Mouse (Mus musculus) limb, embryonic 13.5 days (tissue): ENCODE measurements around the gene Lrp1. TPM values are rescaled to one million over a fixed set of nuclear protein-coding genes. Genes with fewer than 3 reads are reported as not detected.

Experiments
- ATAC-seq: fragments of 200-750 bp; cut with Nextera tagmentation; 2 replicates; pipeline ENCODE4 v1.8.0; 2017; ENCODE audit warnings: low read depth, moderate number of reproducible peaks, moderate TSS enrichment; ENCODE audit not compliant: low FRiP score
- H3K27ac ChIP-seq: fragments of 300-500 bp; sonication (generic); 2 replicates; pipeline ENCODE4 v1.5.1; 2015; ENCODE audit warnings: inconsistent platforms, mild to moderate bottlenecking, moderate library complexity
- H3K27me3 ChIP-seq: fragments of 300-500 bp; sonication (generic); 2 replicates; pipeline ENCODE4 v1.6.1; 2015; ENCODE audit warnings: mild to moderate bottlenecking, inconsistent platforms
- H3K36me3 ChIP-seq: fragments of 300-500 bp; sonication (generic); 2 replicates; pipeline ENCODE4 v1.6.1; 2015; ENCODE audit warnings: inconsistent platforms, mild to moderate bottlenecking, moderate library complexity
- H3K4me1 ChIP-seq: fragments of 300-500 bp; sonication (generic); 2 replicates; pipeline ENCODE4 v1.6.1; 2015; ENCODE audit warnings: inconsistent platforms
- H3K4me2 ChIP-seq: fragments of 300-500 bp; sonication (generic); replicated peaks from 2 replicates; pipeline ENCODE4 v1.6.1; 2015; ENCODE audit warnings: inconsistent platforms, mild to moderate bottlenecking, moderate library complexity
- H3K4me3 ChIP-seq: fragments of 300-500 bp; sonication (generic); 2 replicates; pipeline ENCODE4 v1.5.1; 2015; ENCODE audit warnings: moderate library complexity, mild to moderate bottlenecking, inconsistent platforms
- H3K9ac ChIP-seq: fragments of 300-500 bp; sonication (generic); 2 replicates; pipeline ENCODE4 v1.6.1; 2015; ENCODE audit warnings: mild to moderate bottlenecking, inconsistent platforms
- H3K9me3 ChIP-seq: fragments of 300-500 bp; sonication (generic); 2 replicates; pipeline ENCODE4 v1.6.1; 2016; ENCODE audit warnings: inconsistent platforms
- WGBS: fragments of 180-500 bp; shearing (Covaris S2); methylation state at CpG from one replicate; pipeline ENCODE4 v1.1.7; 2015; 5-methylcytosine and 5-hydroxymethylcytosine counted together
- polyA plus RNA-seq: library from polyadenylated mRNA; unstranded; fragments of >200 nt; fragmentation: Nextera tagmentation; extraction: Ambion mirVana; gene quantifications from 2 replicates; pipeline ENCODE4 v1.2.1, GENCODE M21; 2015

Lrp1 gene
- polyA plus RNA-seq, 1 experiment from 2014 or later: 127 TPM

GRCm38 (mm10) chr10:127510895-127511617 is 109.9 kb downstream of the Lrp1 start:
- Histone ChIP-seq H3K27me3 (peaks cover 93% of the 10 kb centered on the region), H3K27ac (no peak overlapping the region), H3K9me3 (no peaks in the 10 kb centered on the region), H3K4me3 (peak overlapping the region; percentile 52), H3K36me3 (no peaks in the 10 kb centered on the region; the same call in 1 of the 2 replicates), H3K9ac (no peak overlapping the region), H3K4me1 (peaks cover 74% of the 10 kb centered on the region), H3K4me2 (peak overlapping the region; percentile 84)
- no peak for ATAC-seq
- 3% methylated on average over 11 of the region's 11 CpGs for WGBS

DNA sequence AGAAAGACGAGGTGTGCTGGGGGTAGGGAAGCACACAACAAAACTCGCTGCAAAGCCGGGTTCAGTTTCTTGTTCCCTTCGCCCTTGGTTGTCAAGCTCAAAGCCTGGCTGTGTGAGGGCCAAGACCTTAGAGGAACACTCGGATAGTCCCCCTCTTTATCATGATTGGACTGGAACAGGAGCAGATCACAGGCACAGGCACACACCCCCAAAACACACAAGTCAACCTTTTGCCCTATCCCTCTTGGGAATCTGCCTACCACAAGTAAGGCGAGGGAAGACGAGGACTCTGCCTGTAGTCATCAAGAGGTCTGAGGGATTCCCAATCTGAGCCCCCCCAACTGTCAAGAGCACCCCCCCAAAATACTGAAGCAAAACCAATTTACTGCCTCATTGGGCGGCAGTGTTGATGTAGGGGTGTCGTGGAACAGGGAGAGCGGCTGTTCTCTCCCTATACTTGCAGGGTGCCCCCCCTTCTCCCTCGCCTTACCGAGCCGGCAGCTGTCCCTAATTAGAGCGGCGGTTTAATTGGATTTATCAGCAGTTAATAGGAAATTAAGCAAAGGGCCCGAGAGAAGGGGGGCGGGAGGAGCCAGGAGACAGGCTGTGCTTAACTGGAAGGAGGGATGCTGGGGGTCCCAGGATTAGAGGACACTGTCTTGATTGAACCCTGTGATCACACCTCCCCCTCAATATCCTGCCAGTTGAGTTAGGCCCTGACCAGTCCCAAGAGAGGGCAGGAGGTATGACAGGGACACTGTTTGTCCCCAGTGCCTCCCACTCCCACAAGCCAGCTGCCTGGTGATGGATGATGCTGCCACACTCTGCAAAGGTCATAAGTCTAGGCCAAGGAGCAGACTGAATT is 110.9 kb downstream of the Lrp1 start:
- H3K9ac ChIP-seq: no peak overlapping the region
- H3K27me3 ChIP-seq: peaks cover 83% of the 10 kb centered on the region
- H3K36me3 ChIP-seq: peaks cover 9% of the 10 kb centered on the region
- 7% methylated on average over 15 of the region's 17 CpGs for WGBS
- no peaks in the 10 kb centered on the region for H3K9me3 ChIP-seq
- H3K27ac ChIP-seq: no peak overlapping the region
- H3K4me3 ChIP-seq: peak overlapping the region; percentile 42; the same call in 1 of the 2 replicates
- H3K4me2 ChIP-seq: peak overlapping the region; percentile 84
- ATAC-seq: no peak
- peaks cover 67% of the 10 kb centered on the region for H3K4me1 ChIP-seq

DNA sequence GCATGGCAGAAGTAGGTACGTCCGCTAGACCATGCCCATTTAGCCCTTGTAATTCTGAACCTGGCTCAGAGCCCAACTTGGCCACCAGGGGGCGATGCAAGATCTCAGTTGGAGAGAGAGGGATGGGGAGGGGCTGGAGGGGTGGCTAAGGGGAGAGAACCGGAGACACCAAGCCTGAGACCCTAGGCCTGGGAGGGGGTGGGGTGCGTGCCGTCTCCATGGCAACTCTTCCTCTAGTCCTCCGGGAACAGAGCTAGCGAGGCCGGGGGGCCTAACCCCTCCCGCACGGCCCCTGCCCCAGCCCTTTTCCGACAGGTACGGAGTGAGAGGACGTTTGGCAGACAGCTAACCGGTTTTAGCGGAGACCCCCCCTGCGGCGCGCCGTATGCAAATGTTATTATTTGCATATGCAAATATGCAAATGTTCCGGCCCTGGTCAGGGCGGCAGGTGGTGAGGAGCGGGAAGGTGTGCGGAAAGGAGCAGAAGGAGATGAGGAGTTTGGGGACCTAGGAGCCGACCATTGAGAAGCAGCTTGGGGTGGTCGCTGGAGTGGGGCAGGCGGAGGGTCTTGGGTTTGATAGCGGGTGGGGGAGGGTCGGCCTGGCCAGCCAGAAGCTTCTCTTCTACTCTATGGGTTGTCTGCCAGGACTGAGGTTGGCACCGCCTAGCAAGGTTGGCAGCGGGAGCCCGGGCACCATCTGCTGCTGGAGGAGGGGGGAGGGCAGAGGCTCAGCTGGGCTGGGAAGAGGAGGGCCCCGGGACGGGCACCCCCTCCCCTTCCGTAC is 111.7 kb downstream of the Lrp1 start:
- WGBS: 0% methylated on average over 35 of the region's 35 CpGs
- ATAC-seq: peak; percentile 39
- Histone ChIP-seq H3K4me2 (peak overlapping the region; percentile 72), H3K27ac (no peak overlapping the region), H3K9me3 (no peaks in the 10 kb centered on the region), H3K27me3 (peaks cover 75% of the 10 kb centered on the region), H3K9ac (0 out of 2 replicates have a peak overlapping the region, but pooled peaks have one; percentile 25), H3K36me3 (peaks cover 17% of the 10 kb centered on the region), H3K4me1 (peaks cover 61% of the 10 kb centered on the region), H3K4me3 (peak overlapping the region; percentile 42)

DNA sequence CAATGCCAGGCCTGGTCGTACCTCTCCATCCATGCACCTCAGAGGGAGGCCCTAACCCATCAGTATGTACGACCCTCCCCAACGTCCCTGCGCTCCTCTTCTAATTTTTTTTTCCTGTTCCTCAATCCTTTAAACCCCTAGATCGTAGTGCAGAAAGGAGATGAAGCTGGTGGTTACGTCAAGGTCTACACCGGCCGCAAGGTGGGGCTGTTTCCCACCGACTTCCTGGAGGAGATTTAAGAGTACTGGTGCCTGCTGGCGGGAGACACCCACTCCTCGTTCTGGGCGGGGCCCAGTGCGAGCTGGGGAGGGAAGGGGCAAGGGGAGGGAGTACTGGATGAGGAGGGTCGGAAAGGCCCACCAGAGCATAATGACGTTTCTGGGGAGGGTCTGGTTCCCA is 112.7 kb downstream of the Lrp1 start:
- WGBS: 2% methylated on average over 15 of the region's 15 CpGs
- H3K27ac ChIP-seq: no peak overlapping the region
- peaks cover 51% of the 10 kb centered on the region for H3K4me1 ChIP-seq
- H3K4me2 ChIP-seq: peak overlapping the region; percentile 72
- 0 out of 2 replicates have a peak overlapping the region, but pooled peaks have one; percentile 45 for H3K9ac ChIP-seq
- no peaks in the 10 kb centered on the region for H3K9me3 ChIP-seq
- ATAC-seq: no peak
- peak overlapping the region; percentile 42 for H3K4me3 ChIP-seq
- peaks cover 65% of the 10 kb centered on the region for H3K27me3 ChIP-seq
- peaks cover 26% of the 10 kb centered on the region for H3K36me3 ChIP-seq

- peak; percentile 58; the same call in 1 of the 2 replicates for ATAC-seq
- 67% methylated on average over 13 of the region's 13 CpGs for WGBS
- H3K36me3 ChIP-seq: peaks cover 74% of the 10 kb centered on the region
Observed at GRCm38 (mm10) chr10:127500894-127501893, 119.8 kb downstream of the Lrp1 start, which contains the start of gene Stac3. TSS of gene Stac3 (plus strand) at chr10:127501686.

GRCm38 (mm10) chr10:127500042-127500441 is 120.9 kb downstream of the Lrp1 start:
- WGBS: 78% methylated on average over 4 of the region's 4 CpGs
- Histone ChIP-seq H3K36me3 (peaks cover 74% of the 10 kb centered on the region), H3K9ac (no peak overlapping the region)

More at GRCm38 (mm10) chr10:127500894-127501893, 119.8 kb downstream of the Lrp1 start, which contains the start of gene Stac3:
- Histone ChIP-seq H3K27ac (no peak within 1 kb of the TSS), H3K4me3 (no peak within 1 kb of the TSS), H3K9ac (0 out of 2 replicates have a peak within 1 kb of the TSS, but pooled peaks have one; percentile 4), H3K27me3 (peaks cover under 1% of the 10 kb centered on the region; the same call in 1 of the 2 replicates), H3K4me1 (0 out of 2 replicates have a peak, but pooled peaks cover 4% of the 10 kb centered on the region), H3K4me2 (no peak within 1 kb of the TSS; the same call in 1 of the 2 replicates), H3K9me3 (no peaks in the 10 kb centered on the region)

DNA sequence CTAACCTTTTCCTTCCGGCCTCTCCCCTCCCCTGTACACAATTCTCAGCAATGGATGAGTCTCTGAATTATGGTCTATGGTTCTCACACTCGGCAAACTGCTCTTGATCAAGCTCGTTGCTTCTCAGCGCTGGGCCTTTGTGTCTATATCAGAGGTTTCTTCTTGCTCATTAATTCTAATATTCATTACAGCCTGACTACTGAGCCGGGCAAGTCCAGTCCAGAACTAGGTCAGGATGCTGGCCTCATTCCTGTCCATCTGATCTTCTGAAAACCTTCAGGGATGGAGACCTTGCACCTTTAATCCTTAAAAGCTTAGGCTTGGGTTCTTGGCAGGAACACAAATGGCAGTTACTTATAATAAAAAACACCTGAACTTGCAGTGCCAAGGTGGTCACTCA is 121.4 kb downstream of the Lrp1 start:
- 71% methylated on average over 5 of the region's 5 CpGs for WGBS
- no peaks in the 10 kb centered on the region for H3K27me3 ChIP-seq

More at GRCm38 (mm10) chr10:127500042-127500441, 120.9 kb downstream of the Lrp1 start:
- ATAC-seq: no peak
- no peak overlapping the region for H3K27ac ChIP-seq
- 0 out of 2 replicates have a peak, but pooled peaks cover 4% of the 10 kb centered on the region for H3K4me1 ChIP-seq
- H3K4me2 ChIP-seq: no peak overlapping the region
- H3K9me3 ChIP-seq: 0 out of 2 replicates have a peak, but pooled peaks cover 3% of the 10 kb centered on the region
- H3K4me3 ChIP-seq: no peak overlapping the region
- H3K27me3 ChIP-seq: no peaks in the 10 kb centered on the region

DNA sequence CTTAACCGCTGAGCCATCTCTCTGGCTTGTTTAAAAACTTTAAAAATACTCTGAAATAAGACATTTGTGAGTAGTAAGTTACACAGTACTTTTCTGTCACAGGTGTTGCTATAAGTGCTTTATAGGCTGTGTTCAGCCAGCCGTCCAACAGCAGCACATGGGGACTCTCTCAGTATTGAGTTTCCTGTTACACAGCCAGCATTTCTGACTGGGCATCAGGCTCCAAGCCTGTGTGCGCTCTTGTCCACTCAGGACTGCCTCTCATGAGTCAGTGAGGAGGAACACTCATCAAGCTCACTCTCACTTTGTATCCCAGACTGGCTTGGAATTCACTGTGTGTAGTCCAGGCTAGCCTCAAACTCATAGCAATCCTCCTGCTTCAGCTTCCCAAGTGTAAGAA is 124.8 kb downstream of the Lrp1 start:
- 77% methylated on average over 3 of the region's 3 CpGs for WGBS
- 0 out of 2 replicates have a peak, but pooled peaks cover 4% of the 10 kb centered on the region for H3K4me1 ChIP-seq

More for the DNA sequence above, 121.4 kb downstream of the Lrp1 start:
- Histone ChIP-seq H3K9me3 (0 out of 2 replicates have a peak, but pooled peaks cover 5% of the 10 kb centered on the region), H3K4me2 (no peak overlapping the region), H3K4me3 (no peak overlapping the region), H3K4me1 (0 out of 2 replicates have a peak, but pooled peaks cover 4% of the 10 kb centered on the region), H3K27ac (no peak overlapping the region), H3K36me3 (peaks cover 74% of the 10 kb centered on the region), H3K9ac (no peak overlapping the region)
- no peak for ATAC-seq

GRCm38 (mm10) chr10:127492118-127492517 is 128.8 kb downstream of the Lrp1 start:
- 83% methylated on average over 3 of the region's 3 CpGs for WGBS
- no peak overlapping the region for H3K4me3 ChIP-seq
- no peak for ATAC-seq
- H3K27me3 ChIP-seq: no peaks in the 10 kb centered on the region
- no peak overlapping the region for H3K4me2 ChIP-seq
- H3K9me3 ChIP-seq: 0 out of 2 replicates have a peak, but pooled peaks cover 5% of the 10 kb centered on the region
- H3K4me1 ChIP-seq: no peaks in the 10 kb centered on the region
- no peak overlapping the region for H3K9ac ChIP-seq
- H3K27ac ChIP-seq: no peak overlapping the region
- peaks cover 95% of the 10 kb centered on the region for H3K36me3 ChIP-seq

More for the DNA sequence above, 124.8 kb downstream of the Lrp1 start:
- H3K4me3 ChIP-seq: no peak overlapping the region
- no peak for ATAC-seq
- no peaks in the 10 kb centered on the region for H3K27me3 ChIP-seq
- H3K9ac ChIP-seq: no peak overlapping the region
- no peak overlapping the region for H3K27ac ChIP-seq
- no peak overlapping the region for H3K4me2 ChIP-seq
- H3K36me3 ChIP-seq: peaks cover 93% of the 10 kb centered on the region
- 0 out of 2 replicates have a peak, but pooled peaks cover 5% of the 10 kb centered on the region for H3K9me3 ChIP-seq

DNA sequence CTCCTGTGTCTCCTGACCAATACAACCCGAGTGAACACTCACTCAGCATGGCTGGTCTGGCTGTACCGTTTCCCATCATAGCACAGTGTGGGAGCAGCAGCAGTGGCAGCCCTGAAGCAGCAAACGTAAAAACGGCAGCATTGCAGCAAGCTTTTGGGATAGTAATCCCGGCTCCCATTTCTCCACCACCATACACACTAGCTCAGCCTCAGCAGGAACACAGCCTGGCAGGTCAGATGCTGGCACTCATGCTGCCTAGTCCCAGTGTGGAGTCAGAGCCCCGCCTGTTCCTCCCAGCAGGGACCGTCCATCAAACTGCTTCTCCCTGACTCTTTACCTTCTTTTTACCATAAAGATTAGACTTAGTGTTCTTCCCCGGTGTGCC is 129.8 kb downstream of the Lrp1 start:
- 83% methylated on average over 8 of the region's 8 CpGs for WGBS
- Histone ChIP-seq H3K4me1 (no peaks in the 10 kb centered on the region), H3K9ac (no peak overlapping the region), H3K27me3 (no peaks in the 10 kb centered on the region), H3K27ac (no peak overlapping the region), H3K36me3 (peaks cover 92% of the 10 kb centered on the region), H3K4me2 (no peak overlapping the region), H3K9me3 (0 out of 2 replicates have a peak, but pooled peaks cover 5% of the 10 kb centered on the region), H3K4me3 (no peak overlapping the region)
- no peak for ATAC-seq
